19 mouse cellular contexts compared by ENCODE assay signal in the genomic region with DNA sequence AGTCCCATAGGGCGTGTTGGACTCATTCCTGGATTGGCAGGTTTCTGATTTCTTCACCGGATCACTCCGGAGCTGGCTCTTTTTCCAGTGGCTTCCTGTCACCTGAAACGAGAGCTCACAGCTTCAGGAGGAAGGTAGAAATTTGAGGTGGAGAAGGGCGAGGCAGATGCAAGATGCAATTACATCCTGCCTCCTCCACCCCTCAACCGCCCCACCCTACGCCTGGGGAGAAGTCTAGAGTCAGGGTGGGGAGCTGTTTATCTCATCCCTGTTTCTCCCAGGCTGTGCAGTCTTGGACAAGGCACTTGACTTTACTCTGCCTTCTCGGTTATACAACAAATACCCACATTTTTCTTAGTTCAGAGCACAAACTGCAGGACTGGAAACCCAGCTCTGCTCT.
A peak's percentile ranks its signal among the peaks of the same experiment; 100 is the strongest.
DNase-seq lines count a peak whose midpoint lies in the region; ATAC-seq and TF ChIP-seq lines count a peak whose summit lies in the region.
"Had no signal": no experiment of that assay in that cellular context is flagged by ENCODE, and none has a peak within 500 bp of the region (broad histone marks: within the 10 kb centered on the region; RNA-seq: fewer than 3 reads in every experiment).

No protein-coding gene starts in this region.

- no peak overlapping the region for H3K4me3 ChIP-seq in liver, embryonic 12.5 days
- no peak overlapping the region for H3K4me3 ChIP-seq in liver, postnatal 0 days (ENCODE audit: low read depth, low read length)
- H3K4me3 ChIP-seq in erythroblast, embryonic 14.5 days (replicated peaks): peak overlapping the region; percentile 15
- H3K4me3 ChIP-seq in spleen, adult 2 months (ENCODE audit: extremely low read depth, insufficient read depth, insufficient read length): no peak overlapping the region
- H3K4me3 ChIP-seq: forebrain, embryonic 10.5 days; heart, embryonic 15.5 days; hindbrain, embryonic 15.5 days; limb, embryonic 12.5 days; neural tube, embryonic 13.5 days; stomach, embryonic 15.5 days had no signal

- 56% methylated on average over 8 of the region's 8 CpGs for WGBS in liver, embryonic 12.5 days (ENCODE audit: insufficient replicate concordance)
- whole genome bisulfite sequencing in liver, postnatal 0 days (ENCODE audit: insufficient replicate concordance): 64% methylated on average over 8 of the region's 8 CpGs
- 54% methylated on average over 8 of the region's 8 CpGs for WGBS in spleen, adult 2 months

- DNase-seq in liver, postnatal 0 days: no peak
- DNase-seq in T-cell, adult 2 months (ENCODE audit: low spot score): peak; percentile 44
- DNase-seq in spleen, adult 2 months (ENCODE audit: low read depth in 1 of 2, low spot score in 2 of 2): peak in 1 of 2 experiments; percentile 42
- no peak for DNase-seq in right cerebral cortex, adult 2 months (ENCODE audit: low spot score in 2 of 2)
- no peak for DNase-seq in kidney, postnatal 36 days
- no peak for DNase-seq in ovary, postnatal 10 days (ENCODE audit: low spot score)
- DNase-seq: cerebellum, adult 11-12 months had no signal

- H3K9ac ChIP-seq in liver, embryonic 12.5 days: no peak overlapping the region
- H3K9ac ChIP-seq in liver, postnatal 0 days (replicated peaks): no peak overlapping the region
- H3K9ac ChIP-seq: heart, embryonic 15.5 days; hindbrain, embryonic 15.5 days; limb, embryonic 12.5 days; neural tube, embryonic 13.5 days; stomach, embryonic 15.5 days had no signal

- no peak for TF ChIP-seq POLR2A in spleen, adult 2 months (IDR thresholded peaks at IDR 0.05; ENCODE audit: low read depth, low read length)

- TF ChIP-seq EP300 in liver, postnatal 0 days (IDR thresholded peaks at IDR 0.05; ENCODE audit: low read depth): no peak

- H3K27ac ChIP-seq in liver, embryonic 12.5 days: no peak overlapping the region
- no peak overlapping the region for H3K27ac ChIP-seq in liver, postnatal 0 days (ENCODE audit: low read depth)
- peak overlapping the region; percentile 52 for H3K27ac ChIP-seq in spleen, adult 2 months (ENCODE audit: insufficient read depth, low read length)
- H3K27ac ChIP-seq: heart, embryonic 15.5 days; hindbrain, embryonic 15.5 days; limb, embryonic 12.5 days; macrophage; neural tube, embryonic 13.5 days; stomach, embryonic 15.5 days had no signal

- TF ChIP-seq CTCF in liver, postnatal 0 days (IDR thresholded peaks at IDR 0.05; ENCODE audit: low read depth): no peak
- TF ChIP-seq CTCF in spleen, adult 2 months (IDR thresholded peaks at IDR 0.05; ENCODE audit: extremely low read depth, insufficient read depth, insufficient read length, insufficient replicate concordance): no peak

- peak; percentile 69 for ATAC-seq in liver, embryonic 12.5 days
- no peak for ATAC-seq in liver, postnatal 0 days
- ATAC-seq: activated CD4-positive, CD25-positive, alpha-beta regulatory T cell, adult 4 months; midbrain, embryonic 16.5 days had no signal

- peaks cover 37% of the 10 kb centered on the region for H3K4me1 ChIP-seq in liver, embryonic 12.5 days
- H3K4me1 ChIP-seq in liver, postnatal 0 days (ENCODE audit: insufficient read depth): peaks cover 30% of the 10 kb centered on the region
- peaks cover 53% of the 10 kb centered on the region for H3K4me1 ChIP-seq in erythroblast, embryonic 14.5 days (ENCODE audit: control insufficient read depth)
- H3K4me1 ChIP-seq in spleen, adult 2 months (ENCODE audit: control insufficient read depth, insufficient read depth, insufficient read length): peaks cover 37% of the 10 kb centered on the region

- no peaks in the 10 kb centered on the region for H3K27me3 ChIP-seq in liver, embryonic 12.5 days (replicated peaks)
- no peaks in the 10 kb centered on the region for H3K27me3 ChIP-seq in liver, postnatal 0 days (ENCODE audit: insufficient read depth, low read length)
- no peaks in the 10 kb centered on the region for H3K27me3 ChIP-seq in erythroblast, embryonic 14.5 days (ENCODE audit: control insufficient read depth)
- H3K27me3 ChIP-seq in spleen, adult 2 months (ENCODE audit: control insufficient read depth, insufficient read depth, low read length): no peaks in the 10 kb centered on the region
- H3K27me3 ChIP-seq: heart, embryonic 15.5 days; hindbrain, embryonic 15.5 days; limb, embryonic 12.5 days; neural tube, embryonic 13.5 days; stomach, embryonic 15.5 days had no signal

- H3K4me2 ChIP-seq in liver, embryonic 12.5 days: peak overlapping the region; percentile 19
- no peak overlapping the region for H3K4me2 ChIP-seq in liver, postnatal 0 days (ENCODE audit: low read depth, low read length)
- H3K4me2 ChIP-seq: heart, embryonic 15.5 days; hindbrain, embryonic 15.5 days; limb, embryonic 12.5 days; neural tube, embryonic 13.5 days; stomach, embryonic 15.5 days had no signal

- no peaks in the 10 kb centered on the region for H3K36me3 ChIP-seq in liver, embryonic 12.5 days
- H3K36me3 ChIP-seq in liver, postnatal 0 days (replicated peaks; ENCODE audit: insufficient read depth, low read length): no peaks in the 10 kb centered on the region
- H3K36me3 ChIP-seq in erythroblast, embryonic 14.5 days (ENCODE audit: control insufficient read depth): no peaks in the 10 kb centered on the region
- H3K36me3 ChIP-seq in spleen, adult 2 months (ENCODE audit: control insufficient read depth, insufficient read depth, low read length): no peaks in the 10 kb centered on the region
- H3K36me3 ChIP-seq: forebrain, embryonic 10.5 days; G1E; heart, embryonic 15.5 days; hindbrain, embryonic 15.5 days; limb, embryonic 12.5 days; neural tube, embryonic 13.5 days; stomach, embryonic 15.5 days had no signal

- H3K9me3 ChIP-seq in liver, embryonic 12.5 days (replicated peaks): no peaks in the 10 kb centered on the region
- H3K9me3 ChIP-seq in liver, postnatal 0 days (ENCODE audit: low read length): no peaks in the 10 kb centered on the region
- H3K9me3 ChIP-seq in erythroblast, embryonic 14.5 days (ENCODE audit: control insufficient read depth, low read length): no peaks in the 10 kb centered on the region
- H3K9me3 ChIP-seq: forebrain, embryonic 10.5 days; G1E; heart, embryonic 15.5 days; hindbrain, embryonic 15.5 days; limb, embryonic 12.5 days; neural tube, embryonic 13.5 days; stomach, embryonic 15.5 days had no signal
